Mouse (Mus musculus) liver, embryonic 14.5 days (tissue): ENCODE results near the gene Zfand2a.

Source experiments
- CTCF ChIP-seq: IDR thresholded peaks from 2 replicates; pipeline ENCODE4 v1.5.1; 2016; ENCODE audit warnings: antibody characterized with exemption, low read depth, control low read depth
- EP300 ChIP-seq: IDR thresholded peaks from 2 replicates; pipeline ENCODE4 v1.6.1; 2016; ENCODE audit warnings: antibody characterized with exemption, low read depth

DNA sequence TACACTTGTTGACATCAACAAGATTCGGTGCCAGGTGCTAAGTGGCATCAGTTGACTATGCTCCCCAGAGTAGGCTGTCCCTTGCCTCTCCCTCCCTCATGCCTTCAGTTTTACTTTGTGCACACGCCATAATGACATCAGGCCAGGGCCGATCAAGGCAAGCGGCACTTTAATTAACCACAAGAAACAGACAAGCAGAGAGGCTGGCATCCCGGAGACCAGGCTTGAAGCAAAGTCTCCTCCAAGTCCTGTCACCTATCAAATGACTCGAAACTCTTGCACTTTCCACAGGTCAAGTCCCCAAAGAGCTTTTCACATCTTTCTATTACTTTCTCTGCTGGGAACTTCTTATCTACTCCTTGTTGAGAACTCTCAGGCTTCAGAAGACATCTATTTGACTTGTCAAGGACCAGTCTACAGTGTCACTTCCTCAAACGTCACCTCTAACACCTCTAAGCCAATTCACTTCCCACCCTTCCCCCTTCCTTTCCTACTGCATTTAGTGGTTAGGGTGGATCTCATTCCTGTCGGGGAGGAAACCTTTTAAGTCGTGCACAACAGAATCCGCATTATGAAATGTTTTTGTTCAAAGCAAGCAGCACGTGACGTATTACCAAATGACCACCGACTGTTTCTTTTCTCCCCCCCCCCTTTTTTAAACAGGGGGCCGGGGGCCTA, 1.0 kb downstream of the Zfand2a start:
- TF ChIP-seq CTCF (no peak), EP300 (no peak)
